Mouse (Mus musculus) liver, adult 2 months (tissue): ENCODE measurements around the gene Timm8b. TPM values are rescaled to one million over a fixed set of nuclear protein-coding genes. Genes with fewer than 3 reads are reported as not detected.

Experiments used
- DNase-seq: peaks from one replicate; pipeline ENCODE4 v3.0.0-alpha.2; 2011; ENCODE audit warnings: low read depth, low spot score; ENCODE audit errors: extremely low read depth
- H3K27ac ChIP-seq: fragments of 200-500 bp; replicated peaks from 2 replicates; pipeline ENCODE4 v1.5.1; 2012; ENCODE audit warnings: low read depth, mild to moderate bottlenecking, control low read depth, inconsistent platforms, low read length; ENCODE audit not compliant: insufficient read depth
- H3K27me3 ChIP-seq: fragments of 200-500 bp; 2 replicates; pipeline ENCODE4 v1.6.1; 2012; ENCODE audit warnings: mild to moderate bottlenecking, moderate library complexity, low read length, inconsistent platforms; ENCODE audit not compliant: control insufficient read depth, insufficient read depth
- H3K36me3 ChIP-seq: fragments of 200-500 bp; 2 replicates; pipeline ENCODE4 v1.6.1; 2012; ENCODE audit warnings: low read length, inconsistent platforms; ENCODE audit not compliant: control insufficient read depth, insufficient read depth
- H3K4me1 ChIP-seq: fragments of 200-500 bp; 2 replicates; pipeline ENCODE4 v1.6.1; 2011; ENCODE audit warnings: low read length; ENCODE audit not compliant: control insufficient read depth, insufficient read depth
- H3K4me3 ChIP-seq: fragments of 200-500 bp; 2 replicates; pipeline ENCODE4 v1.5.1; 2011; ENCODE audit warnings: low read depth, mild to moderate bottlenecking, control low read depth, low read length, moderate library complexity; ENCODE audit not compliant: insufficient read depth
- H3K79me2 ChIP-seq: fragments of 200-500 bp; 2 replicates; pipeline ENCODE4 v1.6.1; 2012; ENCODE audit warnings: inconsistent platforms, mild to moderate bottlenecking, low read length, moderate library complexity; ENCODE audit not compliant: control insufficient read depth, insufficient read depth
- H3K9ac ChIP-seq: fragments of 200-500 bp; 2 replicates; pipeline ENCODE4 v1.6.1; 2012; ENCODE audit warnings: low read depth, mild to moderate bottlenecking, control low read depth, inconsistent platforms, low read length
- CTCF ChIP-seq: fragments of 200-500 bp; IDR thresholded peaks from 2 replicates; pipeline ENCODE4 v1.5.1; 2011; ENCODE audit warnings: low read depth, low read length, control low read depth
- POLR2A ChIP-seq: fragments of 200-500 bp; IDR thresholded peaks from 2 replicates; pipeline ENCODE4 v1.6.1; 2011; ENCODE audit warnings: low read length, control low read depth; ENCODE audit not compliant: insufficient read depth; ENCODE audit errors: extremely low read depth
- WGBS: fragments of 180-500 bp; shearing (Covaris S2); methylation state at CpG from one replicate; pipeline ENCODE4 v1.1.7; 2018; 5-methylcytosine and 5-hydroxymethylcytosine counted together
- polyA plus RNA-seq: library from polyadenylated mRNA; depleted of rRNA; stranded (reverse); fragments of >200 nt; gene quantifications from 2 replicates; pipeline ENCODE4 v1.2.3, GENCODE M21; 2012
- total RNA-seq: library from RNA; depleted of rRNA; stranded (reverse); fragments of >200 nt; gene quantifications from 2 replicates; pipeline ENCODE4 v1.2.3, GENCODE M21; 2014

Gene Timm8b
- total and polyA plus RNA-seq, 2 experiments, result 63.0 to 179 TPM

- Histone ChIP-seq H3K36me3 (no peaks in the 10 kb centered on the region), H3K27me3 (no peaks in the 10 kb centered on the region), H3K9ac (no peak overlapping the region), H3K4me1 (peaks cover 7% of the 10 kb centered on the region; the same call in 1 of the 2 replicates), H3K27ac (no peak overlapping the region), H3K4me3 (no peak overlapping the region), H3K79me2 (no peaks in the 10 kb centered on the region)
- DNase-seq, result no peak
- TF ChIP-seq CTCF, result no peak
- TF ChIP-seq POLR2A, result no peak
- 80% methylated on average over 7 of the region's 7 CpGs for WGBS
Observed at GRCm38 (mm10) chr9:50565173-50565572, 38.5 kb upstream of the Timm8b start.

- DNase-seq, result peak; percentile 37
- TF ChIP-seq POLR2A (no peak), CTCF (no peak)
- H3K79me2 ChIP-seq, result no peaks in the 10 kb centered on the region
- no peak overlapping the region for H3K27ac ChIP-seq
- no peak overlapping the region for H3K4me3 ChIP-seq
- no peaks in the 10 kb centered on the region for H3K36me3 ChIP-seq
- H3K9ac ChIP-seq, result no peak overlapping the region
- H3K27me3 ChIP-seq, result no peaks in the 10 kb centered on the region
- WGBS, result 57% methylated on average over 4 of the region's 4 CpGs
- peaks cover 4% of the 10 kb centered on the region; the same call in 1 of the 2 replicates for H3K4me1 ChIP-seq
Observed at GRCm38 (mm10) chr9:50565940-50566339, 37.8 kb upstream of the Timm8b start.

- H3K9ac ChIP-seq, result no peak overlapping the region
- DNase-seq, result no peak
- TF ChIP-seq CTCF, result no peak
- TF ChIP-seq POLR2A, result no peak
- no peaks in the 10 kb centered on the region for H3K79me2 ChIP-seq
- H3K4me1 ChIP-seq, result no peaks in the 10 kb centered on the region; the same call in 1 of the 2 replicates
- H3K4me3 ChIP-seq, result no peak overlapping the region
- H3K36me3 ChIP-seq, result no peaks in the 10 kb centered on the region
- H3K27ac ChIP-seq, result no peak overlapping the region
- H3K27me3 ChIP-seq, result no peaks in the 10 kb centered on the region
- WGBS, result 84% methylated on average over 4 of the region's 4 CpGs
Observed at GRCm38 (mm10) chr9:50567372-50567771, 36.3 kb upstream of the Timm8b start.

DNA sequence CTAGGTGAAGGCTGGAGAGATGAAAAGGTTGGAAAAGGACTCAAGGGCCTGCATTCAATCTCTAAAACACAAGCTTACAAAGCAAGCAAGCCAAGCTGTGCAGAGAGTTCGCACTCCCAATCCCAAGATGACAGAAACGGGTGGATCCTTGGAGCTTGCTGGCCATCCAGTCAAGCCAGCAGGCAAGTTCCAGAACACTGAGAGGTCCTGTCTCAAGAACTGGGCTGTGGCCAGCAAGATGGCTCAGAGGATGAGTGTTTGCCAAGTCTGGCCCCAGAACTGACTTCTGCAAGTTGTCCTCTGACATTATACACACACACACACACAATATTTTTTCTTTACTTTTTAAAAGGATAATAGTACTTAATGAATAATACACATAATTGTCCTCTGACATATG is 35.8 kb upstream of the Timm8b start:
- 91% methylated on average over 2 of the region's 2 CpGs for WGBS
- TF ChIP-seq POLR2A (no peak), CTCF (no peak)

DNA sequence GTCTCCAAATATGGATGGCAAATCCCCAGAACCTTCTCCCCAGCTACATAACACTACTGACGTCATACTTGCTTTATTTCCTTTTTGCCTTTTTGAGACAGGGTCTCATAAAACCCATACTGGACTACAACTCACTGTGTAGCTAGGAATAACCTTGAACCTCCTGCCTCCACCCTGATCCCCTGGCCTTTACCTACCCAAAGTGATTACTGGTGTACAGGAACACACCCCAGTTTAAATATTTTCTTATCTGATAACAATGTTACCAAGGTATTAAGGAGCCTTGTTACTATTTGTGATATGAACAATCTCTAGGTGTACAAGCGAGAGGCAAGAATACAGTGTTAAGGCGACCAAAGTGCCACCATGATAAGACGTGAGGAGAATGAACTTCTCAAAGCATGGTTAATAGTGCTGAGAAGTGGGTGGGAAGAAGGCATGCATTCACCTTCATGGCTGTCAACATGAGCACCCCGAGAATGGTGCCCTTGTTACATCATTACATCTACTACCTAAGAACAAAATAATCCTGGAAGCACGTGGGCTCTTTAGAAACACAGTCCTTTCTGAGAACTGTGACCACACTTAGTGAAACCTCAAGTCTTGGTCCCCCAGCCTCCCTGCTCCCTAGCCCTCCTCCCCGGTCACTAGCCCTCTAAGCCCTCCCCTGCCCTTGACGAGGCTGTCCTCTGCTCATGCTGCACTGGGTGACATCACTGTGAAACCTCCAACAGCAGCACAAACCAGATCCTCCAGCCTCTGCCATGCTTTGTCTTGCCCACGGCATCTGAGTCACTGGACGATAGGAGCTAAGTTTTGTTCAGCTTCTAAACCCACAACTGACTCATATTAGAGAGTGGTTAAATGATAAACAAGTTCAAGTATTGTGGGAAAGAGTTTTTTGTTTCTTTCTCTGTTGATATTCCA is 33.8 kb upstream of the Timm8b start:
- H3K36me3 ChIP-seq, result peaks cover 3% of the 10 kb centered on the region
- DNase-seq, result no peak
- no peaks in the 10 kb centered on the region for H3K79me2 ChIP-seq
- no peaks in the 10 kb centered on the region; the same call in 1 of the 2 replicates for H3K4me1 ChIP-seq
- TF ChIP-seq POLR2A (no peak), CTCF (no peak)
- H3K4me3 ChIP-seq, result no peak overlapping the region
- H3K27ac ChIP-seq, result no peak overlapping the region
- H3K27me3 ChIP-seq, result no peaks in the 10 kb centered on the region
- WGBS, result 87% methylated on average over 10 of the region's 10 CpGs
- H3K9ac ChIP-seq, result no peak overlapping the region

More for the DNA sequence above, 35.8 kb upstream of the Timm8b start:
- Histone ChIP-seq H3K27ac (no peak overlapping the region), H3K4me3 (no peak overlapping the region), H3K79me2 (no peaks in the 10 kb centered on the region), H3K4me1 (no peaks in the 10 kb centered on the region; the same call in 1 of the 2 replicates), H3K36me3 (no peaks in the 10 kb centered on the region; the same call in 1 of the 2 replicates), H3K27me3 (no peaks in the 10 kb centered on the region), H3K9ac (no peak overlapping the region)
- DNase-seq, result no peak

DNA sequence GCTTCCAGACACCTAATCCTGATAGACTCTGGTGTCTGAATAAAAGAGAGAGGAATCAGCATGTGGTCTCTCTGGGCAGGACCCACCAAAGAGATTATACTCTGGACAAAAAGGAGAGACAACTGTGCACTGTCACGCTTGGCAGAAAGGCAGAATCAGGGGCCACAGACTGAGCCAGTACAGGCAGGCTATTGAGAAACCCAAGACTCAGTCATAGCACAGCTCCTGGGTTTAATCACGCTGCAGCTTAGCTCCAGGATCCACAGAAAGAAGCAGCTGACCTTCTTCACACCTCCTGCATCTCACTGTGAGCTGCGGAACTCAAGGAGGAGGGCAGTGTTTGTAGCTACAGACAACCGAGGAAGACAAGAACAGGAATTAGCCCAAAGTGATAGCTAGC is 23.3 kb upstream of the Timm8b start:
- Histone ChIP-seq H3K9ac (no peak overlapping the region), H3K4me3 (no peak overlapping the region), H3K79me2 (no peaks in the 10 kb centered on the region)

More for the DNA sequence above, 23.3 kb upstream of the Timm8b start:
- no peak for DNase-seq
- no peaks in the 10 kb centered on the region for H3K4me1 ChIP-seq
- H3K27me3 ChIP-seq, result no peaks in the 10 kb centered on the region
- WGBS, result 82% methylated on average over 4 of the region's 4 CpGs
- H3K36me3 ChIP-seq, result peaks cover 3% of the 10 kb centered on the region; the same call in 1 of the 2 replicates
- no peak for TF ChIP-seq POLR2A
- no peak for TF ChIP-seq CTCF
- no peak overlapping the region for H3K27ac ChIP-seq
